9 mouse cellular contexts compared by ENCODE assay signal in the genomic region with DNA sequence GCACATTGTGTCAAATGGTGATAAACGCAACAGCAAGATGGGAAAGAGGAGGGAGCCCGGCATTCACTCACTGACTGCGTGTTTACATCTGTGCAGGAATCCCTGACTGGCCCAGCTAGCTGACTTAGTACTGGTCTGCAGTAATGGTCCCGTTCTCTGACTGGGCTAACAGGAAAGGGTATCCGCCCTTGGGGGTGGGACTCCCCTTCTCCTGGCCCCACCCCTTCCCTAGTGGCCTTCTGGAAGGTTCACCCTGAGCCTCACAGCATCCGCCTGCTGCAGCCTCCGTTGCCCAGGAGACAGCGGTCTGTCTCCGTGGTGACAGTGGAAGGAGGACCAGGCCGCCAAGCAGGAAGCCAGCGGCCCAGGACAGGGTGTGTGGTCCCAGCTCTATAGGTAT. TPM values are rescaled to one million over a fixed set of nuclear protein-coding genes. Genes with fewer than 3 reads are reported as not detected.
DNase-seq lines count a peak whose midpoint lies in the region; ATAC-seq and TF ChIP-seq lines count a peak whose summit lies in the region.
"Had no signal": no experiment of that assay in that cellular context is flagged by ENCODE, and none has a peak within 500 bp of the region (broad histone marks: within the 10 kb centered on the region; RNA-seq: fewer than 3 reads in every experiment).

No protein-coding gene starts in this region.

- no peak for TF ChIP-seq CTCF in kidney, postnatal 0 days (IDR thresholded peaks at IDR 0.05; ENCODE audit: low read depth)

- no peaks in the 10 kb centered on the region for H3K27me3 ChIP-seq in kidney, postnatal 0 days (ENCODE audit: insufficient read depth, low read length)
- H3K27me3 ChIP-seq in hindbrain, embryonic 12.5 days = peaks cover 11% of the 10 kb centered on the region; the same call in 1 of the 2 replicates
- H3K27me3 ChIP-seq in neural tube, embryonic 13.5 days = 0 out of 2 replicates have a peak, but pooled peaks cover under 1% of the 10 kb centered on the region
- H3K27me3 ChIP-seq in liver, embryonic 12.5 days (replicated peaks) = peaks cover 55% of the 10 kb centered on the region

- H3K4me2 ChIP-seq in kidney, postnatal 0 days (ENCODE audit: low read length) = no peak overlapping the region
- H3K4me2 ChIP-seq in hindbrain, embryonic 12.5 days (replicated peaks) = peak overlapping the region; percentile 19; the same call in 1 of the 2 replicates
- peak overlapping the region; percentile 18; the same call in 1 of the 2 replicates for H3K4me2 ChIP-seq in neural tube, embryonic 13.5 days
- no peak overlapping the region for H3K4me2 ChIP-seq in liver, embryonic 12.5 days
- H3K4me2 ChIP-seq: limb, embryonic 13.5 days had no signal

- no peak overlapping the region for H3K9ac ChIP-seq in kidney, postnatal 0 days (ENCODE audit: low read depth, low read length)
- H3K9ac ChIP-seq in hindbrain, embryonic 12.5 days = no peak overlapping the region
- peak overlapping the region; percentile 17; the same call in 1 of the 2 replicates for H3K9ac ChIP-seq in neural tube, embryonic 13.5 days
- H3K9ac ChIP-seq in liver, embryonic 12.5 days = no peak overlapping the region
- H3K9ac ChIP-seq: limb, embryonic 13.5 days had no signal

- no peaks in the 10 kb centered on the region for H3K4me1 ChIP-seq in kidney, postnatal 0 days (replicated peaks; ENCODE audit: insufficient read depth, low read length)
- H3K4me1 ChIP-seq in hindbrain, embryonic 12.5 days = peaks cover 20% of the 10 kb centered on the region
- H3K4me1 ChIP-seq in neural tube, embryonic 13.5 days (replicated peaks) = peaks cover 30% of the 10 kb centered on the region
- H3K4me1 ChIP-seq in liver, embryonic 12.5 days = peaks cover 15% of the 10 kb centered on the region

- DNase-seq in kidney, postnatal 0 days (ENCODE audit: low spot score) = peak; percentile 14
- DNase-seq in kidney, postnatal 14 days = no peak
- peak; percentile 40 for DNase-seq in cerebellum, adult 8-10 months
- DNase-seq in spleen, postnatal 4 days (ENCODE audit: low spot score in 2 of 2) = no peak
- DNase-seq in urinary bladder, postnatal 10 days (ENCODE audit: low spot score) = no peak

- ATAC-seq in kidney, postnatal 0 days (replicated peaks; ENCODE audit: low FRiP score, low read depth) = no peak
- ATAC-seq in hindbrain, embryonic 12.5 days (ENCODE audit: low FRiP score) = peak; percentile 24; the same call in 1 of the 2 replicates
- ATAC-seq in neural tube, embryonic 13.5 days (ENCODE audit: low read depth) = peak; percentile 18; the same call in 1 of the 2 replicates
- no peak for ATAC-seq in liver, embryonic 12.5 days

- H3K36me3 ChIP-seq in kidney, postnatal 0 days (ENCODE audit: insufficient read depth, low read length) = no peaks in the 10 kb centered on the region
- no peaks in the 10 kb centered on the region for H3K36me3 ChIP-seq in hindbrain, embryonic 12.5 days
- 0 out of 2 replicates have a peak, but pooled peaks cover 5% of the 10 kb centered on the region for H3K36me3 ChIP-seq in neural tube, embryonic 13.5 days
- no peaks in the 10 kb centered on the region for H3K36me3 ChIP-seq in liver, embryonic 12.5 days
- H3K36me3 ChIP-seq: limb, embryonic 13.5 days had no signal

- H3K27ac ChIP-seq in kidney, postnatal 0 days = no peak overlapping the region
- no peak overlapping the region for H3K27ac ChIP-seq in hindbrain, embryonic 12.5 days
- no peak overlapping the region for H3K27ac ChIP-seq in neural tube, embryonic 13.5 days (replicated peaks)
- H3K27ac ChIP-seq in liver, embryonic 12.5 days = no peak overlapping the region
- H3K27ac ChIP-seq: limb, embryonic 13.5 days had no signal

- 12% methylated on average over 11 of the region's 11 CpGs for WGBS in kidney, postnatal 0 days
- WGBS in hindbrain, embryonic 12.5 days = 10% methylated on average over 11 of the region's 11 CpGs
- 7% methylated on average over 11 of the region's 11 CpGs for WGBS in neural tube, embryonic 13.5 days
- WGBS in liver, embryonic 12.5 days (ENCODE audit: insufficient replicate concordance) = 16% methylated on average over 11 of the region's 11 CpGs

- no peak overlapping the region for H3K4me3 ChIP-seq in kidney, postnatal 0 days (replicated peaks; ENCODE audit: low read depth, low read length)
- H3K4me3 ChIP-seq in hindbrain, embryonic 12.5 days = no peak overlapping the region
- H3K4me3 ChIP-seq in neural tube, embryonic 13.5 days = no peak overlapping the region
- no peak overlapping the region for H3K4me3 ChIP-seq in liver, embryonic 12.5 days
- H3K4me3 ChIP-seq: limb, embryonic 13.5 days had no signal

- no peaks in the 10 kb centered on the region for H3K9me3 ChIP-seq in kidney, postnatal 0 days (replicated peaks; ENCODE audit: low read length)
- no peaks in the 10 kb centered on the region for H3K9me3 ChIP-seq in hindbrain, embryonic 12.5 days (replicated peaks)
- H3K9me3 ChIP-seq in neural tube, embryonic 13.5 days = no peaks in the 10 kb centered on the region
- H3K9me3 ChIP-seq in liver, embryonic 12.5 days (replicated peaks) = no peaks in the 10 kb centered on the region
- H3K9me3 ChIP-seq: limb, embryonic 13.5 days had no signal

RNA-seq across cellular contexts. Expression of a gene that starts 6.9 kb away (rescaled TPM):
- 1.5 and 2.0 TPM in 2 replicates for polyA plus RNA-seq in kidney, postnatal 0 days (2015; fragmentation: Nextera tagmentation; extraction: Ambion mirVana)
- 6.7 and 8.5 TPM in 2 replicates for polyA plus RNA-seq in hindbrain, embryonic 12.5 days (2016; fragmentation: Nextera tagmentation; extraction: Ambion mirVana)
- 5.3 and 6.5 TPM in 2 replicates for polyA plus RNA-seq in neural tube, embryonic 13.5 days (2015; fragmentation: Nextera tagmentation; extraction: Ambion mirVana)
- polyA plus RNA-seq in liver, embryonic 12.5 days (2016; fragmentation: Nextera tagmentation; extraction: Ambion mirVana) = 0.38 and 0.39 TPM in 2 replicates

Comparison
In these comparisons a context has a peak if more than half of its experiments do, and no peak if none do; other contexts are left out.
1. DNase-seq: peak in kidney, postnatal 0 days (single experiment) and cerebellum, adult 8-10 months (single experiment); none in kidney, postnatal 14 days (single experiment), spleen, postnatal 4 days (0 of 2) and urinary bladder, postnatal 10 days (single experiment).
2. ATAC-seq: peak in hindbrain, embryonic 12.5 days (single experiment) and neural tube, embryonic 13.5 days (single experiment); none in kidney, postnatal 0 days (single experiment) and liver, embryonic 12.5 days (single experiment).
3. H3K4me2 ChIP-seq: peak in hindbrain, embryonic 12.5 days (single experiment) and neural tube, embryonic 13.5 days (single experiment); none in kidney, postnatal 0 days (single experiment) and liver, embryonic 12.5 days (single experiment).